Mouse (Mus musculus): ENCODE results near the gene Rnf168.
"Not testable (repeated sequence)": the region's sequence is repeated elsewhere in the genome, so short reads cannot be mapped to it uniquely, and the experiment has no call there.

DNA sequence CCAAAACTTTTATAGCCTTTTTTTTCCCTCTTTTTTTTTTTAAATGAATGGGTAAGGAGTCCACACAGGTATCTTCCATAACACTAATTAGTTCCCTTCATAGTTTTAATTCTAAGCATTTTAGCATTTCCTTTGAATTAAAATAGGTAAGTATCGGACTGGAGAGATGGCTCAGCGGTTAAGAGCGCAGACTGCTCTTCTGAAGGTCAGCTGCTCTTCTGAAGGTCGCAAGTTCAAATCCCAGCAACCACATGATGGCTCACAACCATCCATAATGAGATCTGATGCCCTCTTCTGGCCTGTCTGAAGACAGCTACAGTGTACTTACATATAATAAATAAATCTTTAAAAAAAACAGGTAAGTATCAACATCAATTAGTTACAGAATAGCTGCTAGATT, 22.4 kb downstream of the Rnf168 start:
- TF ChIP-seq GATA1 (IDR thresholded peaks at IDR 0.05; ENCODE audit: borderline replicate concordance, low read length); FLI1 (IDR thresholded peaks at IDR 0.05; ENCODE audit: low read length): not testable (repeated sequence)
